Mouse (Mus musculus): ENCODE data around the gene Srp72. TPM values are rescaled to one million over a fixed set of nuclear protein-coding genes. Genes with fewer than 3 reads are reported as not detected.
"Not testable (repeated sequence)": the region's sequence is repeated elsewhere in the genome, so short reads cannot be mapped to it uniquely, and the experiment has no call there.

The Srp72 gene
- polyA plus RNA-seq, 1 experiment from 2014 or later = 89.5 TPM

DNA sequence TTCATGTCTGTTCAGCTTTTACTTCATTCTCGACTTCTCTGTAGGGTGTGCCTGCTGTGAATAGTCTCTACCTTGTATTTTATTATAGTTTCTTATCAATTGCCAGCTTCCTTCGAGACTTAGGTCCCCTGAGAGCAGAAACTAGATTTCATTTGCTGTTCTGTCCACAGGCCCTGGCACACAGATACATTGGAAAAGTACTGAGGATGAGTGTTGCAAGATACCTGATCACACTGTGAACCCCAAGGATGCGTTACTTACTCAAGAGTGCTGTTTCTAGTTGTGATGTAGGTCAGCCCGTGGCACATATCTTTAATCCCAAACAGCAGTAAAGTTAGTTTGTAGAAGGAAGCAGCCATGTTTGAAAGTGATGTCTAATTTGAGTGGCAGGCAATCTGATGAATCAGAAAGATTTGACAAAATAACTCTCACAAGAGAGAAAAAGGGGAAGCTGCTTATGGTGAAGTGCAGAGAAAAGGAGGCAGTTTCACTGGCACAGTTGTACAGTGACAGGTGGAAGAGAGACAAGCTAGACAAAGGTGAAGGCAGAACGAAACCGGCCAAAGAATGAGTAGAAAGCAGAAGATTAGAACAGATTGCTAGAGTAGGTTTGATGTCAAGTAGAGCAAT is 20.1 kb upstream of the Srp72 start:
- Histone ChIP-seq H3K4me3 (ENCODE audit: low read depth, low read length) (no peak overlapping the region), H3K27me3 (ENCODE audit: control insufficient read depth, insufficient read depth, low read length) (no peaks in the 10 kb centered on the region), H3K4me2 (ENCODE audit: low read depth, low read length) (no peak overlapping the region), H3K4me1 (ENCODE audit: control insufficient read depth, insufficient read depth, low read length) (no peaks in the 10 kb centered on the region; the same call in 1 of the 2 replicates), H3K36me3 (replicated peaks; ENCODE audit: control insufficient read depth, insufficient read depth, low read depth, low read length) (peaks cover 2% of the 10 kb centered on the region), H3K27ac (replicated peaks; ENCODE audit: low read depth, low read length) (no peak overlapping the region), H3K9ac (replicated peaks; ENCODE audit: low read length) (no peak overlapping the region), H3K9me3 (replicated peaks; ENCODE audit: control insufficient read depth, low read length) (no peaks in the 10 kb centered on the region)
- ATAC-seq (replicated peaks; ENCODE audit: insufficient number of reproducible peaks, low FRiP score, low TSS enrichment, low read depth) (no peak), DNase-seq (ENCODE audit: low spot score) (no peak)
- 88% methylated on average over 6 of the region's 6 CpGs for WGBS

DNA sequence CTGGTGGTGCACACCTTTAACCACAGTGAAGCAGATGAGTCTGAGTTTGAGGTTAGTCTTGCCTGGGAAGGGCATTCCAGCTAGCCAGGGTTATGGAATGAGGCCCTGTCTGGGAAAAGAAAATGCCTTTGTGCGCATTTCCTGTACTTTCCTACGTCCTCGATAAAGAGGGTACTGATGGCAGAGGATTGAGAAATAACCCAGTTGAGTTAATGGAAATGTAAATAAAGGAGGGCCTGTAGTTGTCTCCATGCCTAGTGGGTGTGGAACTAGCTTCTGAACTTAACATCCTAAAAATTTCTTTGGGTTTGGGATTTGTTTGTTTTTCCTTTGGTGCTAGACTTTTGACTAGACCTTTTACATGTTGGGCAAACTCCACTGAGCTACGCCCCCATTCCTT is 19.0 kb upstream of the Srp72 start:
- ATAC-seq (replicated peaks; ENCODE audit: insufficient number of reproducible peaks, low FRiP score, low TSS enrichment, low read depth) (no peak), DNase-seq (ENCODE audit: low spot score) (no peak)
- Histone ChIP-seq H3K27me3 (ENCODE audit: control insufficient read depth, insufficient read depth, low read length) (no peaks in the 10 kb centered on the region), H3K27ac (replicated peaks; ENCODE audit: low read depth, low read length) (no peak overlapping the region), H3K4me2 (ENCODE audit: low read depth, low read length) (no peak overlapping the region), H3K4me1 (ENCODE audit: control insufficient read depth, insufficient read depth, low read length) (no peaks in the 10 kb centered on the region; the same call in 1 of the 2 replicates), H3K9ac (replicated peaks; ENCODE audit: low read length) (no peak overlapping the region), H3K9me3 (replicated peaks; ENCODE audit: control insufficient read depth, low read length) (no peaks in the 10 kb centered on the region), H3K4me3 (ENCODE audit: low read depth, low read length) (no peak overlapping the region), H3K36me3 (replicated peaks; ENCODE audit: control insufficient read depth, insufficient read depth, low read depth, low read length) (peaks cover 6% of the 10 kb centered on the region)
- 77% methylated on average over 4 of the region's 4 CpGs for WGBS

DNA sequence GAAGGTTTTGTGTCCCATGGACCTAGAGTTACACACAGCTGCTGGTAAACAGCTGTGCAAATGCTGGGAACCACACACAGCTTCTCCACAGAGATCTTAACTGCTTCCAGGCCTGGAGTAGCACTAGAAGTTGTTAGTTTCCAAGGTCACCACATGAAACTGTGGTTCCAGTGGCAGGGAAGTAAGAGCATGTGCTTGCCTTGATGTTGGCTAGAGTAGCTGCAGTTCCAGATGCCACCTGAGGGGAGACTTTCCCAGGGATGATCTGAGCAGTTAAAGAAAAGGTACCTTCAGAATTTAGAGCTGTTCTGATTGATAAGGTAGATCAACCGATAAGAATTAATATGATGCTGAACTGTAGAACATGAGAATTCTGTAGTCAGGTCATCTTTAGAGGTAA is 16.5 kb upstream of the Srp72 start:
- WGBS = 96% methylated on average over 1 of the region's 1 CpGs
- no peak overlapping the region for H3K27ac ChIP-seq (replicated peaks; ENCODE audit: low read depth, low read length)
- H3K4me3 ChIP-seq (ENCODE audit: low read depth, low read length) = no peak overlapping the region
- H3K4me2 ChIP-seq (ENCODE audit: low read depth, low read length) = no peak overlapping the region
- ATAC-seq (replicated peaks; ENCODE audit: insufficient number of reproducible peaks, low FRiP score, low TSS enrichment, low read depth) (no peak), DNase-seq (ENCODE audit: low spot score) (peak; percentile 22)
- no peaks in the 10 kb centered on the region for H3K9me3 ChIP-seq (replicated peaks; ENCODE audit: control insufficient read depth, low read length)
- H3K27me3 ChIP-seq (ENCODE audit: control insufficient read depth, insufficient read depth, low read length) = no peaks in the 10 kb centered on the region
- peaks cover 6% of the 10 kb centered on the region for H3K36me3 ChIP-seq (replicated peaks; ENCODE audit: control insufficient read depth, insufficient read depth, low read depth, low read length)
- no peak overlapping the region for H3K9ac ChIP-seq (replicated peaks; ENCODE audit: low read length)
- no peaks in the 10 kb centered on the region; the same call in 1 of the 2 replicates for H3K4me1 ChIP-seq (ENCODE audit: control insufficient read depth, insufficient read depth, low read length)

DNA sequence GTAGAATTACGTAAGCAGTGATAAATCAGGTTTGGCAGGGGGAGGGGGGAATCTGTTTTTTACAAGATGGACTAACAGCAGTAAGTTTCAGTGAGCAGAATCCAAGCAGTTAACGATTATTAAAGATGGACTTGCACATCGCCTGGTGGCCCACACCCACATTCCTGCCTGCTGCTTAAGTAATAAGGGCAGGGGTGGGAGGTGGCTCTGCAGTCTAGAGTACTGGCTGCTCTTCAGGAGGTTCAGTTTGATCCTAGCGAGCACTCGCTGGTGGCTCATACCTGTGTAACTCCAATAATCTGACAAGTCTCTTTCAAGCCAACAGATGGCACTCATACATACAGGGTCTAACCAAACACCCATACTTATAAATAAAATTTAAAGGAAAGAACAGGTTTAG is 14.9 kb upstream of the Srp72 start:
- DNase-seq (ENCODE audit: low spot score) = no peak
- H3K9ac ChIP-seq (replicated peaks; ENCODE audit: low read length) = no peak overlapping the region
- no peaks in the 10 kb centered on the region for H3K27me3 ChIP-seq (ENCODE audit: control insufficient read depth, insufficient read depth, low read length)
- 89% methylated on average over 5 of the region's 5 CpGs for WGBS
- ATAC-seq (replicated peaks; ENCODE audit: insufficient number of reproducible peaks, low FRiP score, low TSS enrichment, low read depth) = no peak
- H3K4me2 ChIP-seq (ENCODE audit: low read depth, low read length) = no peak overlapping the region
- H3K4me3 ChIP-seq (ENCODE audit: low read depth, low read length) = no peak overlapping the region
- H3K27ac ChIP-seq (replicated peaks; ENCODE audit: low read depth, low read length) = no peak overlapping the region
- H3K4me1 ChIP-seq (ENCODE audit: control insufficient read depth, insufficient read depth, low read length) = no peaks in the 10 kb centered on the region; the same call in 1 of the 2 replicates
- H3K36me3 ChIP-seq (replicated peaks; ENCODE audit: control insufficient read depth, insufficient read depth, low read depth, low read length) = peaks cover 8% of the 10 kb centered on the region
- no peaks in the 10 kb centered on the region for H3K9me3 ChIP-seq (replicated peaks; ENCODE audit: control insufficient read depth, low read length)

DNA sequence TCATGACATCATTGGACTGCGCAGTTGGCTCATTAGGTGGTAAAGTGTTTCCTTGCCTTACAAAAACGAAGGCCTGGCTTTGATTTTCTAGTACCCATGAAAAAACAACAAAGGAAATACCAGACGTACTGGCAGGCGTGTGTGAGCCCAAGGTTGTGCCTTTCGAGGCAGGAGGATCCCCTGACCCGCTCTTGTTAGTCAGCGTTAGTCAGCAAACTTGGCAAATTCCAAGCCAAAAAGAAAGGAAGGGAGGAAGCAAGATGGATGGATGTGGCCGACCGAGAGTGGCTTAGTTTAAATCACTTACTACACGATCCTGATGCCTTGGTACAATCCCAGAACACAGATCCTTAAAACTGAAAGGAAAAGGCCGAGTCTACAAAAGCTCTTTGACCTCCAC is 11.9 kb upstream of the Srp72 start:
- WGBS = 63% methylated on average over 11 of the region's 11 CpGs
- Histone ChIP-seq H3K4me3 (ENCODE audit: low read depth, low read length) (no peak overlapping the region), H3K9ac (replicated peaks; ENCODE audit: low read length) (no peak overlapping the region), H3K27me3 (ENCODE audit: control insufficient read depth, insufficient read depth, low read length) (no peaks in the 10 kb centered on the region), H3K4me1 (ENCODE audit: control insufficient read depth, insufficient read depth, low read length) (no peaks in the 10 kb centered on the region), H3K9me3 (replicated peaks; ENCODE audit: control insufficient read depth, low read length) (no peaks in the 10 kb centered on the region), H3K27ac (replicated peaks; ENCODE audit: low read depth, low read length) (no peak overlapping the region), H3K4me2 (ENCODE audit: low read depth, low read length) (no peak overlapping the region), H3K36me3 (replicated peaks; ENCODE audit: control insufficient read depth, insufficient read depth, low read depth, low read length) (peaks cover 8% of the 10 kb centered on the region)
- ATAC-seq (replicated peaks; ENCODE audit: insufficient number of reproducible peaks, low FRiP score, low TSS enrichment, low read depth) (no peak), DNase-seq (ENCODE audit: low spot score) (peak; percentile 8)

DNA sequence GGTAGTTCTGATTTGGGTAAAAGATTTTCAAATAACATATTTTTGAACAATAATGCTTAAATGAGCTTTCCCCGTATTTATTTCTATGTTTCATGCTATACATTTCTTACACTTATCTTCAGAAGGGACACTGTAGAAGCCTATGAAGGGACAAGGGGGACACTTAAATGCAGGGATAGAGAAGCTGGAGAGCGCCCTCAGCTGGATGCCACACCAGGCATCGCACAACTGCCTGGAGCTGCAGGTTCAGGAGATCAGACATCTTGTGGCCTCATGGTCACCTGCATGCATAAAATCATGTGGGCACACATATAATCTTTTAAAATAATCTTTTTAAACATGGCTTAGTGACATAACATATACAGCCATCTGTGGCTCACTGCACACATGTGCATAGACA is 9.8 kb upstream of the Srp72 start:
- ATAC-seq (replicated peaks; ENCODE audit: insufficient number of reproducible peaks, low FRiP score, low TSS enrichment, low read depth) (no peak), DNase-seq (ENCODE audit: low spot score) (no peak)
- peaks cover 3% of the 10 kb centered on the region for H3K36me3 ChIP-seq (replicated peaks; ENCODE audit: control insufficient read depth, insufficient read depth, low read depth, low read length)
- H3K4me1 ChIP-seq (ENCODE audit: control insufficient read depth, insufficient read depth, low read length) = no peaks in the 10 kb centered on the region
- H3K9ac ChIP-seq (replicated peaks; ENCODE audit: low read length) = no peak overlapping the region
- H3K27me3 ChIP-seq (ENCODE audit: control insufficient read depth, insufficient read depth, low read length) = no peaks in the 10 kb centered on the region
- no peak overlapping the region for H3K4me2 ChIP-seq (ENCODE audit: low read depth, low read length)
- H3K27ac ChIP-seq (replicated peaks; ENCODE audit: low read depth, low read length) = no peak overlapping the region
- WGBS = 85% methylated on average over 3 of the region's 3 CpGs
- no peaks in the 10 kb centered on the region for H3K9me3 ChIP-seq (replicated peaks; ENCODE audit: control insufficient read depth, low read length)
- no peak overlapping the region for H3K4me3 ChIP-seq (ENCODE audit: low read depth, low read length)

DNA sequence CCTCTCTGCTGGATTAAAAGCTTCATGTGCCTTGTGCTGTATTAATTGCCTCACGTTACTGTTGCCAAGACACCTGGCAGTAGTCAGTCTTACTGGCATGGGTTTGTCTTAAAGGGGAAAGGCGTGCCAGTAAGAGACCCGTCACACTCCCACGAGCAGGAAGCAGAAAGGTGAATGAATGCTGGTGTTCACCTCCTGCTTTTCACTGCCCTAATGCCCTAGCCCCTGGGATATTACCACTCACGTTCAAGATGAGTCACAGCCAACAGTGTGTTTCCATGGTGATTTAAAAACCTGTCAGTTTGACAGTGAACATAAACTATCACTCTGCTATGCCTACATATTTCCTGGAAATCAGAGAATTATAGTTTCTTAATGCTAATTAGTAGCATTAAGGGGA is 5.2 kb upstream of the Srp72 start:
- Histone ChIP-seq H3K4me1 (ENCODE audit: control insufficient read depth, insufficient read depth, low read length) (no peaks in the 10 kb centered on the region; the same call in 1 of the 2 replicates), H3K4me2 (ENCODE audit: low read depth, low read length) (no peak overlapping the region), H3K27me3 (ENCODE audit: control insufficient read depth, insufficient read depth, low read length) (no peaks in the 10 kb centered on the region), H3K27ac (replicated peaks; ENCODE audit: low read depth, low read length) (no peak overlapping the region), H3K9me3 (replicated peaks; ENCODE audit: control insufficient read depth, low read length) (no peaks in the 10 kb centered on the region), H3K4me3 (ENCODE audit: low read depth, low read length) (no peak overlapping the region), H3K9ac (replicated peaks; ENCODE audit: low read length) (no peak overlapping the region), H3K36me3 (replicated peaks; ENCODE audit: control insufficient read depth, insufficient read depth, low read depth, low read length) (no peaks in the 10 kb centered on the region; the same call in 1 of the 2 replicates)
- 77% methylated on average over 5 of the region's 5 CpGs for WGBS
- ATAC-seq (replicated peaks; ENCODE audit: insufficient number of reproducible peaks, low FRiP score, low TSS enrichment, low read depth) (no peak), DNase-seq (ENCODE audit: low spot score) (no peak)

DNA sequence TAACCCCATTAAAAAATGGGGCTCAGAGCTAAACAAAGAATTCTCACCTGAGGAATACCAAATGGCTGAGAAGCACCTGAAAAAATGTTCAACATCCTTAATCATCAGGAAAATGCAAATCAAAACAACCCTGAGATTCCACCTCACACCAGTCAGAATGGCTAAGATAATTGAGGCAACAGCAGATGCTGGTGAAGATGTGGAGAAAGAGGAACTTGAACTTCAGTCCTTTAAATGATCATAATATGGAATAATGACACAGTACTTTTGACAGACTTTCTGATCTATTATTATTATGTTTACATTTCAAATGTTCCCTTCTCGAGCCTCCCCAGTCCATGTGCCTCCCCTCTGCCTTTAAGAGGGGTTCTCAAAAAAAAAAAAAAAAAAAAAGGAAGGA is 3.4 kb upstream of the Srp72 start:
- not testable (repeated sequence) for H3K4me2 ChIP-seq (ENCODE audit: low read depth, low read length); ATAC-seq (replicated peaks; ENCODE audit: insufficient number of reproducible peaks, low FRiP score, low TSS enrichment, low read depth)

More for the DNA sequence above, 3.4 kb upstream of the Srp72 start:
- H3K4me1 ChIP-seq (ENCODE audit: control insufficient read depth, insufficient read depth, low read length); H3K27ac ChIP-seq (replicated peaks; ENCODE audit: low read depth, low read length); H3K9ac ChIP-seq (replicated peaks; ENCODE audit: low read length); H3K27me3 ChIP-seq (ENCODE audit: control insufficient read depth, insufficient read depth, low read length); DNase-seq (ENCODE audit: low spot score); H3K4me3 ChIP-seq (ENCODE audit: low read depth, low read length); H3K36me3 ChIP-seq (replicated peaks; ENCODE audit: control insufficient read depth, insufficient read depth, low read depth, low read length); H3K9me3 ChIP-seq (replicated peaks; ENCODE audit: control insufficient read depth, low read length): not testable (repeated sequence)
- WGBS = 83% methylated on average over 1 of the region's 1 CpGs

Data from embryonic facial prominence, embryonic 11.5 days (tissue).